Mouse (Mus musculus) cerebellum, postnatal 4 days (tissue): ENCODE results near the gene Kyat1.

Experiments
- DNase-seq, 2 experiments: peaks; one replicate each; pipeline ENCODE4 v3.0.0; 2022; ENCODE audit warnings: low spot score in 2 of 2, mixed read lengths in 1 of 2

The Kyat1 gene

GRCm38 (mm10) chr2:30205629-30206357 is at the start of gene Kyat1:
Kyat1 (minus strand) TSS chr2:30205847.
- peak; percentile 74 to 88 for DNase-seq

- DNase-seq: no peak
These were observed 48.2 kb upstream of the Kyat1 start for GRCm38 (mm10) chr2:30253809-30254208.

- no peak for DNase-seq
These were observed 46.9 kb upstream of the Kyat1 start for GRCm38 (mm10) chr2:30252521-30252920.

- DNase-seq: no peak
These were observed 45.9 kb upstream of the Kyat1 start for GRCm38 (mm10) chr2:30251417-30252104.

GRCm38 (mm10) chr2:30250166-30251128 is 44.8 kb upstream of the Kyat1 start:
- DNase-seq: no peak

GRCm38 (mm10) chr2:30249182-30249581 is 43.5 kb upstream of the Kyat1 start:
- DNase-seq: no peak

- DNase-seq: no peak
These were observed 42.0 kb upstream of the Kyat1 start for GRCm38 (mm10) chr2:30247681-30248080.

- DNase-seq: no peak
These were observed 41.4 kb upstream of the Kyat1 start for GRCm38 (mm10) chr2:30247036-30247435.

GRCm38 (mm10) chr2:30244595-30245178 is 39.0 kb upstream of the Kyat1 start:
- DNase-seq: no peak

GRCm38 (mm10) chr2:30243391-30243790 is 37.7 kb upstream of the Kyat1 start:
- no peak for DNase-seq

GRCm38 (mm10) chr2:30242509-30242908 is 36.9 kb upstream of the Kyat1 start:
- no peak for DNase-seq

GRCm38 (mm10) chr2:30240267-30240666 is 34.6 kb upstream of the Kyat1 start, which contains the start of gene Gm28035:
Gm28035 (plus strand) TSS chr2:30240567.
- DNase-seq: no peak

GRCm38 (mm10) chr2:30239777-30240176 is 34.1 kb upstream of the Kyat1 start:
- DNase-seq: no peak

GRCm38 (mm10) chr2:30238906-30239465 is 33.3 kb upstream of the Kyat1 start:
- DNase-seq: no peak

GRCm38 (mm10) chr2:30237881-30238280 is 32.2 kb upstream of the Kyat1 start:
- peak in 1 of 2 experiments; percentile 67 for DNase-seq

- DNase-seq: peak; percentile 99 to 100
These were observed 31.7 kb upstream of the Kyat1 start, which contains the start of gene Lrrc8a for GRCm38 (mm10) chr2:30237199-30237880. Lrrc8a (plus strand) TSS chr2:30237715.

- DNase-seq: no peak
These were observed 31.0 kb upstream of the Kyat1 start for GRCm38 (mm10) chr2:30236426-30237198.

GRCm38 (mm10) chr2:30235593-30235992 is 29.9 kb upstream of the Kyat1 start:
- no peak for DNase-seq

- no peak for DNase-seq
These were observed 10.6 kb upstream of the Kyat1 start for GRCm38 (mm10) chr2:30216293-30216692.

GRCm38 (mm10) chr2:30215493-30215892 is 9.8 kb upstream of the Kyat1 start:
- DNase-seq: no peak
